Comparison of ENCODE assay signal across 8 mouse cellular contexts in genomic region chr4:87141590-87142365, GRCm38 (mm10).
A peak's percentile ranks its signal among the peaks of the same experiment; 100 is the strongest.
DNase-seq lines count a peak whose midpoint lies in the region; ATAC-seq and TF ChIP-seq lines count a peak whose summit lies in the region.

No protein-coding gene starts in this region.

- no peak overlapping the region for H3K4me2 ChIP-seq in forebrain, embryonic 13.5 days
- 0 out of 2 replicates have a peak overlapping the region, but pooled peaks have one; percentile 4 for H3K4me2 ChIP-seq in heart, postnatal 0 days (ENCODE audit: low read depth, low read length)
- H3K4me2 ChIP-seq in liver, embryonic 12.5 days: no peak overlapping the region

- no peaks in the 10 kb centered on the region for H3K9me3 ChIP-seq in forebrain, embryonic 13.5 days (replicated peaks)
- H3K9me3 ChIP-seq in forebrain, embryonic 10.5 days: no peaks in the 10 kb centered on the region
- no peaks in the 10 kb centered on the region for H3K9me3 ChIP-seq in heart, postnatal 0 days (replicated peaks; ENCODE audit: control insufficient read depth, low read length)
- H3K9me3 ChIP-seq in liver, embryonic 12.5 days (replicated peaks): no peaks in the 10 kb centered on the region

- no peak for DNase-seq in forebrain, embryonic 10.5 days (ENCODE audit: extremely low spot score, low spot score)
- DNase-seq in left cerebral cortex, adult 11 months (ENCODE audit: low spot score): peak; percentile 55
- no peak for DNase-seq in left cerebral cortex, postnatal 14 days (ENCODE audit: low spot score in 2 of 2)
- peak; percentile 17 for DNase-seq in cerebellum, adult 11-12 months
- peak; percentile 42 for DNase-seq in heart, postnatal 0 days (ENCODE audit: low spot score)
- DNase-seq in right cerebral cortex, postnatal 25 days: no peak

- WGBS in forebrain, embryonic 13.5 days: 63% methylated on average over 12 of the region's 12 CpGs
- 90% methylated on average over 12 of the region's 12 CpGs for WGBS in forebrain, embryonic 10.5 days
- WGBS in heart, postnatal 0 days: 14% methylated on average over 12 of the region's 12 CpGs
- WGBS in liver, embryonic 12.5 days (ENCODE audit: insufficient replicate concordance): 67% methylated on average over 12 of the region's 12 CpGs

- no peak for TF ChIP-seq CTCF in heart, postnatal 0 days (IDR thresholded peaks at IDR 0.05; ENCODE audit: low read depth)

- no peak overlapping the region for H3K27ac ChIP-seq in forebrain, embryonic 13.5 days
- H3K27ac ChIP-seq in forebrain, embryonic 10.5 days: no peak overlapping the region
- H3K27ac ChIP-seq in heart, postnatal 0 days (ENCODE audit: low read depth): no peak overlapping the region
- H3K27ac ChIP-seq in liver, embryonic 12.5 days: no peak overlapping the region

- TF ChIP-seq EP300 in heart, postnatal 0 days (IDR thresholded peaks at IDR 0.05; ENCODE audit: low read depth): 0 out of 2 replicates have a peak, but pooled peaks have one; percentile 26

- intact Hi-C loops in left cerebral cortex, postnatal 14 days (cut with DNase I): loop anchor here (5.0 kb wide), 1 partner anchor 86 kb away; no protein-coding TSS in a partner anchor

- no peak overlapping the region for H3K9ac ChIP-seq in forebrain, embryonic 13.5 days
- no peak overlapping the region for H3K9ac ChIP-seq in heart, postnatal 0 days (replicated peaks; ENCODE audit: low read depth, low read length)
- no peak overlapping the region for H3K9ac ChIP-seq in liver, embryonic 12.5 days

- H3K4me3 ChIP-seq in forebrain, embryonic 13.5 days: no peak overlapping the region
- H3K4me3 ChIP-seq in forebrain, embryonic 10.5 days: no peak overlapping the region
- no peak overlapping the region for H3K4me3 ChIP-seq in heart, postnatal 0 days (ENCODE audit: low read depth, low read length)
- no peak overlapping the region for H3K4me3 ChIP-seq in liver, embryonic 12.5 days

- ATAC-seq in forebrain, embryonic 13.5 days: 0 out of 2 replicates have a peak, but pooled peaks have one; percentile 13
- peak; percentile 66 for ATAC-seq in heart, postnatal 0 days (ENCODE audit: insufficient read depth, low read depth)
- no peak for ATAC-seq in liver, embryonic 12.5 days

- no peaks in the 10 kb centered on the region for H3K36me3 ChIP-seq in forebrain, embryonic 13.5 days (ENCODE audit: poor library complexity, severe bottlenecking)
- H3K36me3 ChIP-seq in forebrain, embryonic 10.5 days (replicated peaks): no peaks in the 10 kb centered on the region
- H3K36me3 ChIP-seq in heart, postnatal 0 days (replicated peaks; ENCODE audit: control insufficient read depth, insufficient read depth, low read length): no peaks in the 10 kb centered on the region
- H3K36me3 ChIP-seq in liver, embryonic 12.5 days: no peaks in the 10 kb centered on the region

- H3K27me3 ChIP-seq in forebrain, embryonic 13.5 days: no peaks in the 10 kb centered on the region
- H3K27me3 ChIP-seq in forebrain, embryonic 10.5 days (ENCODE audit: poor library complexity, severe bottlenecking): no peaks in the 10 kb centered on the region
- H3K27me3 ChIP-seq in heart, postnatal 0 days (ENCODE audit: control insufficient read depth, insufficient read depth, low read length): no peaks in the 10 kb centered on the region
- no peaks in the 10 kb centered on the region for H3K27me3 ChIP-seq in liver, embryonic 12.5 days (replicated peaks)

- H3K4me1 ChIP-seq in forebrain, embryonic 13.5 days: peaks cover 19% of the 10 kb centered on the region
- no peaks in the 10 kb centered on the region for H3K4me1 ChIP-seq in forebrain, embryonic 10.5 days
- H3K4me1 ChIP-seq in heart, postnatal 0 days (ENCODE audit: control insufficient read depth, insufficient read depth): peaks cover 24% of the 10 kb centered on the region
- H3K4me1 ChIP-seq in liver, embryonic 12.5 days: no peaks in the 10 kb centered on the region

Comparison
In these comparisons a context has a peak if more than half of its experiments do, and no peak if none do; other contexts are left out.
1. DNase-seq: peak in left cerebral cortex, adult 11 months (single experiment), cerebellum, adult 11-12 months (single experiment) and heart, postnatal 0 days (single experiment); none in forebrain, embryonic 10.5 days (single experiment), left cerebral cortex, postnatal 14 days (0 of 2) and right cerebral cortex, postnatal 25 days (single experiment).